In genomic region chr2:32966184-32966688, GRCm38 (mm10) we compare ENCODE assay signal across 8 mouse cellular contexts. TPM values are rescaled to one million over a fixed set of nuclear protein-coding genes. Genes with fewer than 3 reads are reported as not detected.
DNase-seq lines count a peak whose midpoint lies in the region; ATAC-seq and TF ChIP-seq lines count a peak whose summit lies in the region.

No protein-coding gene starts in this region.

- H3K9ac ChIP-seq in liver, adult 2 months (ENCODE audit: low read depth, low read length) = peak overlapping the region; percentile 79
- peak overlapping the region; percentile 84 for H3K9ac ChIP-seq in embryonic facial prominence, embryonic 11.5 days (replicated peaks; ENCODE audit: low read length)
- peak overlapping the region; percentile 79 for H3K9ac ChIP-seq in intestine, embryonic 14.5 days (ENCODE audit: low read length)
- peak overlapping the region; percentile 67 for H3K9ac ChIP-seq in neural tube, embryonic 12.5 days

- H3K4me1 ChIP-seq in liver, adult 2 months (ENCODE audit: control insufficient read depth, insufficient read depth, low read length) = peaks cover 21% of the 10 kb centered on the region
- peaks cover 3% of the 10 kb centered on the region; the same call in 1 of the 2 replicates for H3K4me1 ChIP-seq in embryonic facial prominence, embryonic 11.5 days (ENCODE audit: control insufficient read depth, insufficient read depth, low read length)
- H3K4me1 ChIP-seq in intestine, embryonic 14.5 days (replicated peaks; ENCODE audit: control insufficient read depth, insufficient read depth, low read length) = peaks cover 35% of the 10 kb centered on the region
- peaks cover 43% of the 10 kb centered on the region for H3K4me1 ChIP-seq in neural tube, embryonic 12.5 days

- peak overlapping the region; percentile 93 for H3K4me2 ChIP-seq in embryonic facial prominence, embryonic 11.5 days (ENCODE audit: low read depth, low read length)
- peak overlapping the region; percentile 74 for H3K4me2 ChIP-seq in intestine, embryonic 14.5 days (ENCODE audit: low read length)
- peak overlapping the region; percentile 88 for H3K4me2 ChIP-seq in neural tube, embryonic 12.5 days (replicated peaks)

- TF ChIP-seq POLR2A in liver, adult 2 months (IDR thresholded peaks at IDR 0.05; ENCODE audit: extremely low read depth, insufficient read depth, low read length) = no peak

- under 1% methylated on average over 13 of the region's 13 CpGs for whole genome bisulfite sequencing in liver, adult 2 months
- WGBS in embryonic facial prominence, embryonic 11.5 days = 10% methylated on average over 13 of the region's 13 CpGs
- 11% methylated on average over 13 of the region's 13 CpGs for WGBS in intestine, embryonic 14.5 days
- WGBS in neural tube, embryonic 12.5 days = 10% methylated on average over 13 of the region's 13 CpGs

- DNase-seq in liver, adult 2 months (ENCODE audit: extremely low read depth, low read depth, low spot score) = peak; percentile 67
- no peak for DNase-seq in liver
- peak; percentile 12 for DNase-seq in embryonic facial prominence, embryonic 11.5 days (ENCODE audit: low spot score)
- no peak for DNase-seq in intestine, embryonic 14.5 days (ENCODE audit: low spot score)
- DNase-seq in layer of hippocampus, postnatal 36 days = no peak
- DNase-seq in gastrocnemius, postnatal 25 days = no peak
- DNase-seq in thymus, postnatal 10 days (ENCODE audit: low spot score in 2 of 2) = no peak

- ATAC-seq in embryonic facial prominence, embryonic 11.5 days (replicated peaks; ENCODE audit: insufficient number of reproducible peaks, low FRiP score, low TSS enrichment, low read depth) = no peak
- peak; percentile 0; the same call in 1 of the 2 replicates for ATAC-seq in intestine, embryonic 14.5 days (replicated peaks; ENCODE audit: low FRiP score, low TSS enrichment, low read depth)
- 0 out of 2 replicates have a peak, but pooled peaks have one; percentile 8 for ATAC-seq in neural tube, embryonic 12.5 days (ENCODE audit: low FRiP score, low read depth)

- no peaks in the 10 kb centered on the region for H3K27me3 ChIP-seq in liver, adult 2 months (ENCODE audit: control insufficient read depth, insufficient read depth, low read length)
- no peaks in the 10 kb centered on the region for H3K27me3 ChIP-seq in embryonic facial prominence, embryonic 11.5 days (ENCODE audit: control insufficient read depth, insufficient read depth, low read length)
- no peaks in the 10 kb centered on the region for H3K27me3 ChIP-seq in intestine, embryonic 14.5 days (replicated peaks; ENCODE audit: control insufficient read depth, insufficient read depth, low read length)
- no peaks in the 10 kb centered on the region for H3K27me3 ChIP-seq in neural tube, embryonic 12.5 days (replicated peaks)

- no peak for TF ChIP-seq CTCF in liver, adult 2 months (IDR thresholded peaks at IDR 0.05; ENCODE audit: low read depth, low read length)

- H3K36me3 ChIP-seq in liver, adult 2 months (ENCODE audit: control insufficient read depth, insufficient read depth, low read length) = peaks cover 10% of the 10 kb centered on the region
- peaks cover 10% of the 10 kb centered on the region for H3K36me3 ChIP-seq in embryonic facial prominence, embryonic 11.5 days (replicated peaks; ENCODE audit: control insufficient read depth, insufficient read depth, low read depth, low read length)
- H3K36me3 ChIP-seq in intestine, embryonic 14.5 days (ENCODE audit: control insufficient read depth, insufficient read depth, low read length) = peaks cover 26% of the 10 kb centered on the region
- H3K36me3 ChIP-seq in neural tube, embryonic 12.5 days = peaks cover 22% of the 10 kb centered on the region

- H3K4me3 ChIP-seq in liver, adult 2 months (ENCODE audit: insufficient read depth, low read depth, low read length) = peak overlapping the region; percentile 65
- H3K4me3 ChIP-seq in embryonic facial prominence, embryonic 11.5 days (ENCODE audit: low read depth, low read length) = peak overlapping the region; percentile 64
- H3K4me3 ChIP-seq in intestine, embryonic 14.5 days (ENCODE audit: low read depth, low read length) = peak overlapping the region; percentile 67
- H3K4me3 ChIP-seq in neural tube, embryonic 12.5 days = peak overlapping the region; percentile 52

- H3K27ac ChIP-seq in liver, adult 2 months (replicated peaks; ENCODE audit: insufficient read depth, low read depth, low read length) = peak overlapping the region; percentile 84
- H3K27ac ChIP-seq in embryonic facial prominence, embryonic 11.5 days (replicated peaks; ENCODE audit: low read depth, low read length) = peak overlapping the region; percentile 91
- peak overlapping the region; percentile 97 for H3K27ac ChIP-seq in intestine, embryonic 14.5 days (ENCODE audit: low read depth)
- peak overlapping the region; percentile 51 for H3K27ac ChIP-seq in neural tube, embryonic 12.5 days

- no peaks in the 10 kb centered on the region for H3K9me3 ChIP-seq in embryonic facial prominence, embryonic 11.5 days (replicated peaks; ENCODE audit: control insufficient read depth, low read length)
- H3K9me3 ChIP-seq in intestine, embryonic 14.5 days (ENCODE audit: control insufficient read depth, low read length) = no peaks in the 10 kb centered on the region
- no peaks in the 10 kb centered on the region for H3K9me3 ChIP-seq in neural tube, embryonic 12.5 days

- H3K79me2 ChIP-seq in liver, adult 2 months (ENCODE audit: control insufficient read depth, insufficient read depth, low read length) = peaks cover 5% of the 10 kb centered on the region; the same call in 1 of the 2 replicates

RNA-seq across cellular contexts. Expression of gene Lrsam1, which starts 4.8 kb away (rescaled TPM):
- total RNA-seq in liver, adult 2 months (2014; rRNA removed) = 6.0 and 9.7 TPM in 2 replicates
- 8.8 and 9.7 TPM in 2 replicates for polyA plus RNA-seq in liver, adult 2 months (2012; rRNA removed)
- 5.2 and 6.5 TPM in 2 replicates for polyA plus RNA-seq in embryonic facial prominence, embryonic 11.5 days (2014; fragmentation: Nextera tagmentation; extraction: Ambion mirVana)
- 7.0 and 7.9 TPM in 2 replicates for polyA plus RNA-seq in intestine, embryonic 14.5 days (2014; fragmentation: Nextera tagmentation; extraction: Ambion mirVana)
- polyA plus RNA-seq in neural tube, embryonic 12.5 days (2016; fragmentation: Nextera tagmentation; extraction: Ambion mirVana) = 17.8 and 22.3 TPM in 2 replicates
- 10 to 100 TPM; 32.4 to 34.7 TPM for total RNA-seq in layer of hippocampus, postnatal 36 days (2021)
- 10 to 100 TPM; 10.4 to 13.5 TPM for total RNA-seq in gastrocnemius, postnatal 25 days (2021)

RNA-seq across cellular contexts. Expression of gene Rpl12, which starts 4.9 kb away (rescaled TPM):
- 473 and 515 TPM in 2 replicates for total RNA-seq in liver, adult 2 months (2014; rRNA removed)
- 134 and 158 TPM in 2 replicates for polyA plus RNA-seq in liver, adult 2 months (2012; rRNA removed)
- 162 and 191 TPM in 2 replicates for polyA plus RNA-seq in embryonic facial prominence, embryonic 11.5 days (2014; fragmentation: Nextera tagmentation; extraction: Ambion mirVana)
- polyA plus RNA-seq in intestine, embryonic 14.5 days (2014; fragmentation: Nextera tagmentation; extraction: Ambion mirVana) = 259 and 272 TPM in 2 replicates
- 108 and 122 TPM in 2 replicates for polyA plus RNA-seq in neural tube, embryonic 12.5 days (2016; fragmentation: Nextera tagmentation; extraction: Ambion mirVana)
- total RNA-seq in layer of hippocampus, postnatal 36 days (2021) = 100 to 1,000 TPM; 110 to 112 TPM
- 10 to 100 TPM; 52.0 to 67.4 TPM for total RNA-seq in gastrocnemius, postnatal 25 days (2021)

RNA-seq across cellular contexts. Expression of gene Slc2a8, which starts 15.6 kb away (rescaled TPM):
- 7.9 and 9.4 TPM in 2 replicates for total RNA-seq in liver, adult 2 months (2014; rRNA removed)
- 59.4 and 66.1 TPM in 2 replicates for polyA plus RNA-seq in liver, adult 2 months (2012; rRNA removed)
- 10.1 and 10.8 TPM in 2 replicates for polyA plus RNA-seq in embryonic facial prominence, embryonic 11.5 days (2014; fragmentation: Nextera tagmentation; extraction: Ambion mirVana)
- 10.3 and 13.6 TPM in 2 replicates for polyA plus RNA-seq in intestine, embryonic 14.5 days (2014; fragmentation: Nextera tagmentation; extraction: Ambion mirVana)
- polyA plus RNA-seq in neural tube, embryonic 12.5 days (2016; fragmentation: Nextera tagmentation; extraction: Ambion mirVana) = 25.0 and 26.3 TPM in 2 replicates
- total RNA-seq in layer of hippocampus, postnatal 36 days (2021) = 10 to 100 TPM; 18.4 to 18.9 TPM
- 1 to 10 TPM; 9.5 to 9.6 TPM for total RNA-seq in gastrocnemius, postnatal 25 days (2021)

Comparison
In these comparisons a context has a peak if more than half of its experiments do, and no peak if none do; other contexts are left out.
1. DNase-seq: peak in liver, adult 2 months (single experiment) and embryonic facial prominence, embryonic 11.5 days (single experiment); none in liver (single experiment), intestine, embryonic 14.5 days (single experiment), layer of hippocampus, postnatal 36 days (0 of 2), gastrocnemius, postnatal 25 days (single experiment) and thymus, postnatal 10 days (0 of 2).
2. Peak in every context shown above with its lines, with median percentiles within 50 percentile points of each other: H3K27ac ChIP-seq, H3K4me3 ChIP-seq, H3K9ac ChIP-seq and H3K4me2 ChIP-seq.